Mouse (Mus musculus): Measurements from ENCODE around the gene Cenpp. TPM values are rescaled to one million over a fixed set of nuclear protein-coding genes. Genes with fewer than 3 reads are reported as not detected.

Cenpp gene
- polyA plus RNA-seq, 1 experiment from 2014 or later, result 38.4 TPM

DNA sequence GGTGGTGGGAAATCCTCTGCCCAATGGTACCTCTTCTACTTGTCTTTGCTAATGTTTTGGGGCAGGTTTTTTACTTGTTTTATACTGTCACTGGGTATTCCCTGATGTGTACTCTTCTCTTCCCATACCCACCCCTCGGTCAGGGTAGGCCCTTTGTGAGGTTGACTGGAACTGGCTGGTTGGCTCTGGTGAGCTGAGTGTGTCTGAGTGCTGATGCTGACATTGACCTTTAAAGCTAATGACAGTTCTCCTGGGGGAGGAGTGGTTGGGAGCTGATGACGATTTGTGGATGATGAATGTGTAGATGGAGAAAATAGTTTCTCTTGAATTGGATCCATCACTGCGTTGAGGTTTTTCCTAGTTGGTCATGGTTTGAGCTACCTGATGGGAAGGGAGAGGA is 225.8 kb downstream of the Cenpp start:
- 0 out of 2 replicates have a peak, but pooled peaks cover 5% of the 10 kb centered on the region for H3K36me3 ChIP-seq
- 91% methylated on average over 3 of the region's 3 CpGs for whole genome bisulfite sequencing

DNA sequence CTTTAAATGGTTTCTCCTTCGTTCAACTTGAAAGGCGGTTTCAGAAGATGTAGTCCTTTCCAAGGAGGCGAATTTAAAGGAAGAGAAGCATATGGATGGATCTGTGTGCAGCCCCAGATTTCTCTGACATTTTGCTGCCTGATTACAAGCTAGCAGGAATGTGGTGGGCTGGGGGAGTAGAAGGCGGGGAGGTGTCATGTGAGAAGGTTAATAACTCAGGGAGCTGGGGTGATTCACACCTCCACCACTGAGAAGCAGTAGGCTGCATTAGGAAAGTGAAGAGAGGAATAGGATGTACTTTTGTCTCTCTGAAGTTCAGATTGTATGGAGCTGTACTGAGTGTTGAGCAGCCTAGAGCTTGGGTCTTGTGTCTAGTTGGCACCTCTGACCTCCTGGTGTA is 230.6 kb downstream of the Cenpp start:
- Histone ChIP-seq H3K9me3 (replicated peaks) (no peaks in the 10 kb centered on the region), H3K27me3 (ENCODE audit: low read depth, poor library complexity, severe bottlenecking) (no peaks in the 10 kb centered on the region), H3K36me3 (no peaks in the 10 kb centered on the region), H3K4me1 (peaks cover 33% of the 10 kb centered on the region), H3K4me3 (peak overlapping the region; percentile 89), H3K27ac (replicated peaks) (no peak overlapping the region)
- DNase-seq (ENCODE audit: low spot score), result no peak
- 44% methylated on average over 4 of the region's 4 CpGs for WGBS

More for the DNA sequence above, 225.8 kb downstream of the Cenpp start:
- no peaks in the 10 kb centered on the region for H3K9me3 ChIP-seq (replicated peaks)
- H3K4me1 ChIP-seq, result peaks cover 20% of the 10 kb centered on the region
- no peak overlapping the region for H3K27ac ChIP-seq (replicated peaks)
- H3K27me3 ChIP-seq (ENCODE audit: low read depth, poor library complexity, severe bottlenecking), result no peaks in the 10 kb centered on the region
- no peak for DNase-seq (ENCODE audit: low spot score)
- no peak overlapping the region for H3K4me3 ChIP-seq

DNA sequence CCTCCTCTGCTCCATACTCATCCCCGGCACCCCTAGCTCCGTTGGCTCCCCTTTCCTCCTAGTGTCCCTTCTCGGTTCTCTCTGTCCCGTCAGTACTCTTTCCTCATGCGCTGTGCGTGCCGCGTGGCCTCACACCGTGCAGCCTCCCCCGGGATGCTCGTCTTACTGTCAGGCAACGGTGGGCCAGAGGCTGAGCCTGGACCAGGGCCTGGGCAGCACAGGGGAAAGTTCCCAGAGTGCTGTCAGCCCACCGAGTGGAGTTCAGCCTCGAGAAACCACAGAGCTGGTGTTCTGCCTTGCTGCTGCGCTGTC is 231.0 kb downstream of the Cenpp start:
- 2% methylated on average over 15 of the region's 15 CpGs for WGBS

DNA sequence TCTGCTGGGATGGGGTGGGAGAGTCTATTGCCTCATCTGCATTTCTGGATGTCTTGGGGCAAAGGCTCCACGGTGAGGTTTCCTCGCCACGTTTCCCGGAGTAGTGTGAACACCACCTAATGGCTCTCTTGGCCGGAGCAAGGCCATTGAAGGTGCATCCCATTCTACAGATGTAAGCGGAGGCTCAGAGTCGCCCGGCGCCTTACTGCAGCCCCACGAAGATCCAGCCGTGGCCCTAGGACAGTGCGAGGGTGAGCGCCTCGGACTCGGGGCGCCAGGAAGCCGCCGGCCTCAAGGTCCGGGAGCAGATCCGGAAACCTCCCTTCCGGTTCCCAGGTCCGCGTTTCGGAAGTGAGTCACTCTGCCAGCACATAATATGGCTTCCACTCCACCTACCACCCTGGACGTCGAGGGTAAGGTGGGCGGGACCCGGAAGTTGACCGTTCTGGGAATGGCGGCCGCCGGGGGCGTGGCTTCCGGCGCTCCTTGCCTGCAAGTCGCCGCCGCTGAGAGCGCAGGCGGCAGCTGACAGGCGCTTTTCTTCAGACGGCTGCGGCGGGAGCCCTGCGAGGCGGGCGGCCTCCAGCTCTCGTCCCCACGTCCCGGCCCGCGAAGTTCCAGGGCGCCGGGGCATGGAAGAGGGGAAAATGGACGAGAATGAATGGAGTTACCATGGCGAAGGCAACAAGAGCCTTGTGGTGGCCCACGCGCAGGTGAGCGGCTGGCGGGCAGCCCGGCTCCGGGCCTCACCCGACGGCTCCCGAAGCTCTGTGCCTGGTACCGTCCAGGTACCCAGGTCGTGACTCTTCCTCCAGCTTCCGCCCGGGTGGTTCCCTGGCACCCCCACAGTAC is 231.6 kb downstream of the Cenpp start, which contains the start of gene Ippk:
Gene Ippk, plus strand, starts transcription at position 496 of the 852 bp plus-strand sequence.
- DNase-seq (ENCODE audit: low spot score), result peak; percentile 99
- no peaks in the 10 kb centered on the region for H3K9me3 ChIP-seq (replicated peaks)
- H3K4me3 ChIP-seq, result peak within 1 kb of the TSS; percentile 89
- peaks cover 33% of the 10 kb centered on the region for H3K4me1 ChIP-seq
- peak within 1 kb of the TSS; percentile 92 for H3K27ac ChIP-seq (replicated peaks)
- no peaks in the 10 kb centered on the region for H3K27me3 ChIP-seq (ENCODE audit: low read depth, poor library complexity, severe bottlenecking)
- WGBS, result under 1% methylated on average over 69 of the region's 69 CpGs
- H3K36me3 ChIP-seq, result no peaks in the 10 kb centered on the region

More for the DNA sequence above, 231.0 kb downstream of the Cenpp start:
- Histone ChIP-seq H3K27ac (replicated peaks) (peak overlapping the region; percentile 92), H3K36me3 (no peaks in the 10 kb centered on the region), H3K4me3 (peak overlapping the region; percentile 89), H3K9me3 (replicated peaks) (no peaks in the 10 kb centered on the region), H3K4me1 (peaks cover 33% of the 10 kb centered on the region), H3K27me3 (ENCODE audit: low read depth, poor library complexity, severe bottlenecking) (no peaks in the 10 kb centered on the region)
- no peak for DNase-seq (ENCODE audit: low spot score)

Other genes starting within 250 kb of the Cenpp start
- gene Ippk, start 231.5 kb downstream of the Cenpp start, polyA plus RNA-seq (2016; fragmentation: Nextera tagmentation; extraction: Ambion mirVana), result 18.5 and 20.3 TPM in 2 replicates
- 1.2 and 1.6 TPM in 2 replicates for gene Tes3-ps, start 159.5 kb downstream of the Cenpp start, polyA plus RNA-seq (2016; fragmentation: Nextera tagmentation; extraction: Ambion mirVana)
- 0.53 and 0.97 TPM in 2 replicates for gene Ecm2, start 148.0 kb downstream of the Cenpp start, polyA plus RNA-seq (2016; fragmentation: Nextera tagmentation; extraction: Ambion mirVana)
- 0.11 and 0.15 TPM in 2 replicates for gene Aspn, start 108.3 kb downstream of the Cenpp start, polyA plus RNA-seq (2016; fragmentation: Nextera tagmentation; extraction: Ambion mirVana)
- gene Omd, start 70.3 kb downstream of the Cenpp start, polyA plus RNA-seq (2016; fragmentation: Nextera tagmentation; extraction: Ambion mirVana), result 1.1 TPM in 2 replicates
- 1.8 and 4.8 TPM in 2 replicates for gene Ogn, start 44.7 kb downstream of the Cenpp start, polyA plus RNA-seq (2016; fragmentation: Nextera tagmentation; extraction: Ambion mirVana)
- gene Nol8, start 293 bp upstream of the Cenpp start, polyA plus RNA-seq (2016; fragmentation: Nextera tagmentation; extraction: Ambion mirVana), result 22.7 and 23.9 TPM in 2 replicates
- 105 and 113 TPM in 2 replicates for gene Iars, start 29.3 kb upstream of the Cenpp start, polyA plus RNA-seq (2016; fragmentation: Nextera tagmentation; extraction: Ambion mirVana)
- gene Gm30302, start 146.2 kb upstream of the Cenpp start, polyA plus RNA-seq (2016; fragmentation: Nextera tagmentation; extraction: Ambion mirVana), result not detected in 2 replicates

All from midbrain, embryonic 10.5 days (tissue).